Mouse (Mus musculus) cerebellum, adult 2 months (tissue): ENCODE data around the gene Pipox.

Experiments used
- CTCF ChIP-seq: fragments of 200-500 bp; IDR thresholded peaks from 2 replicates; pipeline ENCODE4 v1.5.1; 2011; ENCODE audit warnings: low read depth, mild to moderate bottlenecking, control low read depth, low read length, moderate library complexity, borderline replicate concordance; ENCODE audit not compliant: insufficient read depth
- POLR2A ChIP-seq: fragments of 200-500 bp; IDR thresholded peaks from 2 replicates; pipeline ENCODE4 v1.6.1; 2011; ENCODE audit warnings: low read length, control low read depth, borderline replicate concordance; ENCODE audit not compliant: insufficient read depth

- TF ChIP-seq CTCF (no peak), POLR2A (no peak)
Measured at GRCm38 (mm10) chr11:77852941-77853668, 40.8 kb downstream of the Pipox start.
